Mouse (Mus musculus) megakaryocyte, embryonic 14.5 days (primary cell): ENCODE results near the gene Zc3h15.

Source experiments
- FLI1 ChIP-seq: IDR thresholded peaks from 2 replicates; pipeline ENCODE4 v1.6.1; 2012; ENCODE audit warnings: low read length, inconsistent platforms, mixed read lengths
- GATA1 ChIP-seq: IDR thresholded peaks from 3 replicates; pipeline ENCODE4 v1.6.1; 2012; ENCODE audit warnings: mixed read lengths, low read length, inconsistent platforms, borderline replicate concordance

DNA sequence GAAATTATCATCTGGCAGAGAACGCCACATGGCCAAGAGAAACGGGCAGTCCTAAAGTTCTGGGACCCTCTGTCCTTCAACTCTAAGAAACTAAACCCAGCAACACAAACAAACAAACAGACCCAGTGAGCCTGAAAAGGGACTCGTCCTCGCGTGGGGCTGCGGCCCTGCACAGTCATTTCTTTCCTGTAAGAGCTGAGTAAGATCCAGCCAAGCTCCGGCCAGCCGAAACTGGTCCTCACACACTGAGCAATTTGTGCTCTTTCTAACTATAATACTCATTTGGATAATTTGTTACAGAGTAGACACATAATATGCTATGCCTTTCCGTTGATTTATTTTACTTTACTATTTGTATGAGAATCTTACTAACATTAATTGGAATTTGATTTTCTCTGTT, 17.4 kb upstream of the Zc3h15 start:
- TF ChIP-seq GATA1 (no peak), FLI1 (no peak)
